Mouse (Mus musculus) liver, embryonic 14.5 days (tissue): Measurements from ENCODE around the gene Tmod2. TPM values are rescaled to one million over a fixed set of nuclear protein-coding genes. Genes with fewer than 3 reads are reported as not detected.
A peak's percentile ranks its signal among the peaks of the same experiment; 100 is the strongest.

ENCODE experiments used
- ATAC-seq: fragments of 200-750 bp; cut with Nextera tagmentation; 2 replicates; pipeline ENCODE4 v1.8.0; 2017; ENCODE audit warnings: moderate number of reproducible peaks, mild to moderate bottlenecking, moderate library complexity; ENCODE audit not compliant: insufficient read depth
- DNase-seq, 3 experiments: peaks; one replicate each; pipeline ENCODE4 v3.0.0-alpha.2; 2012 to 2013; ENCODE audit warnings: low read depth in 3 of 3, low spot score in 3 of 3
- H3K27ac ChIP-seq: fragments of 300-500 bp; sonication (generic); 2 replicates; pipeline ENCODE4 v1.5.1; 2014; ENCODE audit warnings: moderate library complexity, mild to moderate bottlenecking, control low read depth, inconsistent platforms
- H3K27me3 ChIP-seq: fragments of 300-500 bp; sonication (generic); 2 replicates; pipeline ENCODE4 v1.6.1; 2014; ENCODE audit warnings: mild to moderate bottlenecking, low read length, moderate library complexity; ENCODE audit not compliant: control insufficient read depth, insufficient read depth
- H3K36me3 ChIP-seq: fragments of 300-500 bp; sonication (generic); replicated peaks from 2 replicates; pipeline ENCODE4 v1.6.1; 2014; ENCODE audit warnings: low read depth; ENCODE audit not compliant: control insufficient read depth, insufficient read depth
- H3K4me1 ChIP-seq, 2 experiments: fragments of 200-500 bp in 1 of 2; fragments of 300-500 bp in 1 of 2; sonication (generic) in 1 of 2; replicated peaks; 2 replicates each; pipeline ENCODE4 v1.6.1; 2012 to 2014; ENCODE audit warnings: antibody characterized with exemption in 1 of 2, inconsistent platforms in 1 of 2, low read length in 1 of 2; ENCODE audit not compliant: control insufficient read depth in 2 of 2, insufficient read depth in 2 of 2
- H3K4me2 ChIP-seq: fragments of 300-500 bp; sonication (generic); 2 replicates; pipeline ENCODE4 v1.6.1; 2014; ENCODE audit warnings: low read depth, mild to moderate bottlenecking, control low read depth, moderate library complexity
- H3K4me3 ChIP-seq, 2 experiments: fragments of 200-500 bp in 1 of 2; fragments of 300-500 bp in 1 of 2; sonication (generic) in 1 of 2; 2 replicates each; pipeline ENCODE4 v1.5.1; 2012 to 2014; ENCODE audit warnings: low read depth in 2 of 2, low read length in 2 of 2, mild to moderate bottlenecking in 2 of 2, control low read depth in 1 of 2, inconsistent platforms in 1 of 2, moderate library complexity in 1 of 2; ENCODE audit not compliant: insufficient read depth in 1 of 2
- H3K9ac ChIP-seq: fragments of 300-500 bp; sonication (generic); replicated peaks from 2 replicates; pipeline ENCODE4 v1.6.1; 2014; ENCODE audit warnings: mild to moderate bottlenecking, control low read depth, moderate library complexity
- H3K9me3 ChIP-seq: fragments of 300-500 bp; sonication (generic); 2 replicates; pipeline ENCODE4 v1.6.1; 2016; ENCODE audit warnings: low read length, mixed read lengths; ENCODE audit not compliant: control insufficient read depth
- CTCF ChIP-seq: IDR thresholded peaks from 2 replicates; pipeline ENCODE4 v1.5.1; 2016; ENCODE audit warnings: antibody characterized with exemption, low read depth, control low read depth
- EP300 ChIP-seq: IDR thresholded peaks from 2 replicates; pipeline ENCODE4 v1.6.1; 2016; ENCODE audit warnings: antibody characterized with exemption, low read depth
- WGBS: fragments of 180-500 bp; shearing (Covaris S2); extraction: QIAGEN DNeasy Blood & Tissue Kit; methylation state at CpG from one replicate; pipeline ENCODE4 v1.1.7; 2014; ENCODE audit not compliant: insufficient replicate concordance; 5-methylcytosine and 5-hydroxymethylcytosine counted together
- polyA plus RNA-seq, 2 experiments: library from polyadenylated mRNA; depleted of rRNA in 1 of 2; stranded (reverse) in 1 of 2; unstranded in 1 of 2; fragments of >200 nt; fragmentation: Nextera tagmentation in 1 of 2; extraction: Ambion mirVana in 1 of 2; gene quantifications; 2 replicates each; pipeline versions ENCODE4 v1.2.1 to v1.2.3; 2012 to 2014

Tmod2 gene
- polyA plus RNA-seq, 2 experiments: 0.03 to 0.05 TPM

DNA sequence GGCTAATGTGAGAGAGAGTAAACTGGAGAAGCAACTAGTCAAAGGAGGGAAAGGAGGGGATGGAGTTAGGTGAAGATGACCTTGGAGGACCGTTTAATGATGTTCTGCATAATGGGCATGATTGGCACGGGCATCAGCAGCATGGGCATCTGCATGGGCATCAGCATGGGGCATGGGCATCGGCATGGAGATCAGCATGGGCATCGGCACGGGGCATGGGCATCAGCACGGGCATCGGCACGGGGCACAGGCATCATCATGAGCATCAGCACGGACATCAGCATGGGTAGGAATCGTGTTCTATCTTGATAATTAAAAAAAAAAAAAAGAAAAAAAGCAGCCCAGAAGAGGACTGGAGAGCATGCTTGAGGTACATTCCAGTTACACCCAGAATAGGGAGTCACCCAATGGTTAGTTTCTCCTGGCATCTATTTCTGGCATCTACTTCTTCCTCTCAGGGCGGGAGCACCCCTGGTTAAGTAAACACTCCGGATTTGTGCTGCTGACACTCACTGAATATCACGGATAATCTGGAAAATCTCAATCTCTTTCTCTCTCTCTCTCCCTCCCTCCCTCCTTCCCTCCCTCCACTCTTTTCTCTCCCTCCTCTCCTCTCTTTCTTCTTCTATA lies 50.0 kb downstream of the Tmod2 start:
- Histone ChIP-seq H3K9me3 (no peaks in the 10 kb centered on the region), H3K27ac (no peak overlapping the region), H3K9ac (no peak overlapping the region), H3K4me3 (no peak overlapping the region), H3K4me2 (no peak overlapping the region), H3K27me3 (no peaks in the 10 kb centered on the region), H3K4me1 (peaks cover 11 to 23% of the 10 kb centered on the region in 2 experiments), H3K36me3 (no peaks in the 10 kb centered on the region)
- no peak for TF ChIP-seq CTCF
- no peak for TF ChIP-seq EP300
- no peak for DNase-seq
- no peak for ATAC-seq
- 73% methylated on average over 13 of the region's 13 CpGs for WGBS

DNA sequence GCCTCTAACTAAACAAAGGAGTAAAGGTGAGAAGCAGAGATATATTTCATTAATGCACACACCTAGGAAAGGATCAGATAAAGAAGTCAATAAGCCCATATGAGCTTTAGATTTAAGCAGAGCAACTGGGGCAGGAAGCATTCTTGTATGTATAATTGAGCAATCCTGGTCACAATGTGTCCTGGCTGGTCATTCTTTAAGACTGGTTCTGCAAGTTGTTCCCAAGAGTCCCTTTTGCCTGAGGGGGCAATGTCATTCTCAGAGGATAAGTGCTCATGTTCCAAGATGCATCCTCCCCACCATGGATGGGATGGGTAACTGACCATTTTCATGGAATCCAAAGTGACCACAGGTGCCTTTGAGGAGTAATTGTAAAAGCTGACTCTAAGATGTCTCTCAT lies 50.8 kb downstream of the Tmod2 start:
- TF ChIP-seq CTCF (no peak), EP300 (no peak)
- Histone ChIP-seq H3K4me1 (peaks cover 11 to 23% of the 10 kb centered on the region in 2 experiments), H3K27ac (no peak overlapping the region), H3K36me3 (no peaks in the 10 kb centered on the region), H3K9ac (no peak overlapping the region), H3K4me3 (no peak overlapping the region), H3K4me2 (no peak overlapping the region), H3K9me3 (no peaks in the 10 kb centered on the region), H3K27me3 (no peaks in the 10 kb centered on the region)
- ATAC-seq (no peak), DNase-seq (no peak)

DNA sequence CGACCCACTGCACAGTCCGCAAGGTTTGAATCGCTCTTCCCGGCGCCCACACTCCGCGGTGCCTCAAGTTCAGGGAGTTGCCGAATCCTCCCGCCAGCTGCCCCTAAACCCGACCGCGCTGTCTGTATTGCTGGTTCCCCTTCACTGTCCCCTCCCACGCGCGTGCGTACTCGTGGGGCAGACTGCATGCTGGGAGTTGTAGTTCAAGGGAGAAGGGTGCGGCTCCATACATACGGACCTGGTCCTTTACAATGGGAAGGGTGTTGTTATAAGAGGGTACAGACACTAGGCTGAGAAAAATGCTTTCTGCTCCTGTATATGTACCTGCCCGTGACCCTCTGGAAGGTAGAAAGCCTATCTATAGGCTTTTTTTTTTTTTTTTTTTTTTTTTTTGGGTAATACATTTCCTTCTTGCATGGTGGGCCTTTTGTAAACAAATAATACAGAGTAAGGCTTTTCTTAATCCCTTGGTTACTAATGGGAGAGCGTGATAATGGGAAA lies 51.6 kb downstream of the Tmod2 start, which contains the start of gene Tmod3:
TSS of gene Tmod3 (minus strand) at position 146 of the 501 bp plus-strand sequence.
- TF ChIP-seq EP300 (no peak), CTCF (no peak)
- Histone ChIP-seq H3K4me2 (peak within 1 kb of the TSS; percentile 89), H3K9ac (peak within 1 kb of the TSS; percentile 83), H3K9me3 (no peaks in the 10 kb centered on the region), H3K4me1 (peaks cover 11 to 23% of the 10 kb centered on the region in 2 experiments), H3K27me3 (no peaks in the 10 kb centered on the region), H3K4me3 (peak within 1 kb of the TSS; percentile 77 to 91), H3K36me3 (no peaks in the 10 kb centered on the region), H3K27ac (peak within 1 kb of the TSS; percentile 81)
- ATAC-seq (peak; percentile 92), DNase-seq (peak; percentile 84 to 88 (median 88))
- WGBS: 2% methylated on average over 21 of the region's 21 CpGs

DNA sequence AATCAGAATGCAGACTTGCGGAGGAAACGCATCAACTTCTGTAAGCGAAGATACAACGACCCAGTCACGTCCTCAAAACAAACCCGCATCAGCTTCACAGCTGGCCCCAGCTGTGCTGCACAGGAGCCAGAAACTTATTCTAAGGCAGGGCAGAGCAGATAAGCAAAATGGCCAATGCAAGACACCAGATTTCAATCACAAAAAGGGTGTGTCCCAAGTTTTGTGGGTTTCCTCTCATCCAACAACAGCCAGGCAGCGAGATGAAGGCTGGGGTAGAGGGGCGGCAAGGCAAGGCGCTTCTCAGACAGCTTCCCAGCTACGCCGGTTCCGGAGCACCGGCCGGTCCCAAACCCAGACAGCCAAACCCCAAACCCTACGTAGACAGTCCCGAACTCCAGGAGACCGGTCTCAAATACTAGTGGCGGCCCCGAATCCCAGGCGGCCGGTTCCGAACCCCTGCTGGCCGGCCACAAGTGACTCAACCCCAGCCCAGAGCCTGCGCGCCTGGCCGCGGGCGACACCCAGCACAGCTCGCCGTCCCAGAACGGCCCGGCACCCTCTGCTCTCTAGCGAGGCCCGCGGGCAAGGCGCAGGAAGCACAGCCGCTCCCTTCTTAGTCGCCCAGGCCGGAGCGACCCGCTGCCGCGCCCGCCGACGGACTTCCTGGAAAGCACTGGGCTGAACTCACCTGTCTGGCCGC lies 52.2 kb downstream of the Tmod2 start:
- ATAC-seq: peak; percentile 87
- peak overlapping the region; percentile 81 for H3K27ac ChIP-seq
- WGBS: under 1% methylated on average over 47 of the region's 47 CpGs
- no peaks in the 10 kb centered on the region for H3K36me3 ChIP-seq
- peaks cover 8 to 22% of the 10 kb centered on the region in 2 experiments for H3K4me1 ChIP-seq
- peak overlapping the region; percentile 83 for H3K9ac ChIP-seq
- DNase-seq: peak; percentile 67 to 77 (median 72)
- TF ChIP-seq EP300: peak; percentile 72
- TF ChIP-seq CTCF: 0 out of 2 replicates have a peak, but pooled peaks have one; percentile 12
- no peaks in the 10 kb centered on the region for H3K27me3 ChIP-seq
- no peaks in the 10 kb centered on the region for H3K9me3 ChIP-seq
- H3K4me3 ChIP-seq: peak overlapping the region; percentile 77 to 91
- peak overlapping the region; percentile 89 for H3K4me2 ChIP-seq

DNA sequence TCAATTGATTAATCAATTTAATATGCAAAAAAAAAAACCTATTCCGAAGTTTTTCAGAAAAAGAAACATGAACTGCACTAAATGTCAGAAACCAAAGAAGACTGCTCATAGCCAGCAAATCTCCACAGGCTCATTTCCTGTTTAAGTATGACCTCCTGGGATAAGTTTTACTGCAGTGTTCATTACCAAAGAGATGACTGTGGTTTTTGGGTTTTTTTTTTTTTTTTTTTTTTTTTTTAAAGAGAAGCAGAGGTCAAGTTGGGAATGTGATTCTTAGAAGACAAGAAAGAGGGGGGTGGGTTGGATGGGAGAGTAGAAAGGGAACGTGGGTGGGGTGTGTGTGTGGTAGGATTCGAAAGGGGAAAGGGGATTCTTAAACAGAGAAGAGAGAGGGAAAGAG lies 52.8 kb downstream of the Tmod2 start:
- DNase-seq (no peak), ATAC-seq (no peak)
- H3K36me3 ChIP-seq: no peaks in the 10 kb centered on the region
- H3K4me2 ChIP-seq: peak overlapping the region; percentile 89
- H3K27ac ChIP-seq: no peak overlapping the region
- H3K27me3 ChIP-seq: no peaks in the 10 kb centered on the region
- H3K4me3 ChIP-seq: peak overlapping the region; percentile 77 to 91
- H3K9ac ChIP-seq: peak overlapping the region; percentile 83
- no peaks in the 10 kb centered on the region for H3K9me3 ChIP-seq
- TF ChIP-seq EP300 (no peak), CTCF (no peak)
- WGBS: 18% methylated on average over 3 of the region's 3 CpGs
- peaks cover 8 to 18% of the 10 kb centered on the region in 2 experiments for H3K4me1 ChIP-seq
